Mouse (Mus musculus) thymus, adult 2 months (tissue): ENCODE measurements around the gene Gin1.

ENCODE experiments used
- CTCF ChIP-seq: fragments of 200-500 bp; IDR thresholded peaks from 2 replicates; pipeline ENCODE4 v1.5.1; 2012; ENCODE audit warnings: mild to moderate bottlenecking, control low read depth, low read length, moderate library complexity, borderline replicate concordance; ENCODE audit not compliant: control insufficient read depth, poor library complexity, insufficient read depth; ENCODE audit errors: extremely low read depth
- POLR2A ChIP-seq: fragments of 200-500 bp; IDR thresholded peaks from 2 replicates; pipeline ENCODE4 v1.6.1; 2012; ENCODE audit warnings: mild to moderate bottlenecking, low read length, control low read depth, moderate library complexity; ENCODE audit not compliant: control insufficient read depth, poor library complexity, insufficient read depth; ENCODE audit errors: extremely low read depth

GRCm38 (mm10) chr1:97795936-97796335 is 26.0 kb downstream of the Gin1 start:
- TF ChIP-seq CTCF = no peak
- no peak for TF ChIP-seq POLR2A
